Mouse (Mus musculus): Measurements from ENCODE around the gene Kdm4c. TPM values are rescaled to one million over a fixed set of nuclear protein-coding genes. Genes with fewer than 3 reads are reported as not detected.
"Not testable (repeated sequence)": the region's sequence is repeated elsewhere in the genome, so short reads cannot be mapped to it uniquely, and the experiment has no call there.

Kdm4c gene
- total RNA-seq, 2 experiments from 2014 or later, result 21.3 to 24.8 TPM

DNA sequence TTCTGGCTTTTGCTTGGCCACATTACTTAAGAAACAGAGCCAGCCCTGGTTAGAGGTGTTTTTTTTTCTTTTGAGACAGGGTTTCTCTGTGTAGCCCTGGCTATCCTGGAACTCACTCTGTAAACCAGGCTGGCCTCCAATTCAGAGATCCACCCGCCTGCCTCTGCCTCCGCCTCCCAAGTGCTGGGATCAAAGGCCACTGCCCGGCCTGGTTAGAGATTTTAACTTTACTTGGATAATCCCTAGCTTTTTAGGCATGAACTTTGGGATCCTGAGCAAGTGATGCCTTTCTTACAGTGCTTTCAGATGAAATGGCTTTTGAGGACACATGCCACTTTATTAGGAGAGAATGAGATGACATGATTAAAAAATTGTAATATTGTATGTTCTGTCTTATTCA, 52.4 kb downstream of the Kdm4c start:
- intact Hi-C loops (cut with DNase I), result no loop called here
- DNase-seq (ENCODE audit: extremely low spot score in 1 of 2, low spot score in 2 of 2), result no peak

DNA sequence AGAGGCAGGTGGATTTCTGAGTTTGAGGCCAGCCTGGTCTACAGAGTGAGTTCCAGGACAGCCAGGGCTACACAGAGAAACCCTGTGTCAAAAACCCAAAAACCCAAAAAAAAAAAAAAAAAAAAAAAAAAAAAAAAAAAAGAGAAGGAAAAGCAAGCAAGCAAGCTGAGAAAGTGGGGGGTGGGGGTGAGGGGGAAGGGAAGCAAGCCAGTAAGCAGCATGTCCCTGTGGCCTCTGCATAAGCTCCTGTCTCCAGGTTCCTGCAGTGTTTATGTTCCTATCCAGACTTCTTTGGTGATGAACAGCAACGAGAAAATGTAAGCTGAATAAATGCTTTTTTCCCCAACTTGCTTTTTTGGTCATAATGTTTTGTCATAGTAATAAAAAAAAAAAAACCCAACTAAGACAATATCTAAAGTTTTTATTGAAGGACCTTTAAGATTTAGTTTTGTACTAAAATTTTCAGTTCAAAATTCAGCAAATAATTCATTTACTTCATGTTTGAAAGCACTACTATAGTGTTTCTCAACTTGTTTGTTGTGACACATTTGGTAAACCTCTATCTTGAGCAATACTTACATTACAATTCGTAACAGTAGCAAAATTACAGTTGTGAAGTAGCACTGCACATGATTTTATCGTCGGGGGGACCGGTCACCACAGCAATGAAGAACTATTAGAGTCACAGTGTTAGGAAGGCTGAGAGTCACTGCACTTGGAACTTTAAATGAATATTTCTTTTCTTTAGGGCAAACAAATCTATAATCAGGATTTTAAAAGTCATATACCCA, 63.2 kb downstream of the Kdm4c start:
- intact Hi-C loops (cut with DNase I), result no loop called here
- DNase-seq (ENCODE audit: extremely low spot score in 1 of 2, low spot score in 2 of 2), result no peak

DNA sequence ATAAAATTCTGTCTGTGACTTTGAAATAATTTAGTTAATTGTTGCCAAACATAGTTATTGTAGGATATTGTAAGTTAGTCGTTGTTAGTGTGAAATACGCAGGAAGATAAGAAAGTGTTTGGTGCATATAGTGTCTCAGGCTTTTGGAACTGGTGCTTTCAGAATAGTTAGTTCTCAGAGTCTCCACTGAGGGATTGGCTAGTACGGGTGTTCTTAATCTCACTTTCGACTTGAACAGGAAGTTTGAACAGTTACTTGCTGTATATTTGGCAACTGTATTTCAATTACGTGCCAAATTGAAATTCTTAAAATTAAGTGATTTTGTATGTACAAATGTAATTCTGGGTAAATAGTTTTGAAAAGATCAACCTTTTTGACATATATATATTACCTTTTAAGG, 68.8 kb downstream of the Kdm4c start:
- intact Hi-C loops (cut with DNase I), result no loop called here
- no peak for DNase-seq (ENCODE audit: extremely low spot score in 1 of 2, low spot score in 2 of 2)

DNA sequence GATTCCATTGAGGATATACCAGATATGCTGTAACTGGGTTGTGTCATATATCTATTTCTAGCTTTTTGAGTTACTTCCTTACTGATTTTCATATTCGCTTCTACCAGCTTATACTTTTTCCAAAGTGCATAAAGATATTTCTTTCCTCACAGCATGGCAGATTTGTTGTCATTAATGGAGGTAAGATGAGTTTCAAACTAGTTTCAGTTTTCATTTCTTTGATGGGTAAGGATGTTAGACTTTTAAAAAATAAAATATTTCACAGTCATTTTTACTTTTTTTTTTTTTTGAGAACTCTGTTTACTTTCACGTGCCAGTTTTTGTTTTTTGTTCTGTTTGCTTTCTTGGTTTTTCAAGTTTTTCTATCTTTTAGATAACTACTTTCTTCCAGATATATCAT, 70.6 kb downstream of the Kdm4c start:
- intact Hi-C loops (cut with DNase I), result no loop called here
- DNase-seq (ENCODE audit: extremely low spot score in 1 of 2, low spot score in 2 of 2), result no peak

DNA sequence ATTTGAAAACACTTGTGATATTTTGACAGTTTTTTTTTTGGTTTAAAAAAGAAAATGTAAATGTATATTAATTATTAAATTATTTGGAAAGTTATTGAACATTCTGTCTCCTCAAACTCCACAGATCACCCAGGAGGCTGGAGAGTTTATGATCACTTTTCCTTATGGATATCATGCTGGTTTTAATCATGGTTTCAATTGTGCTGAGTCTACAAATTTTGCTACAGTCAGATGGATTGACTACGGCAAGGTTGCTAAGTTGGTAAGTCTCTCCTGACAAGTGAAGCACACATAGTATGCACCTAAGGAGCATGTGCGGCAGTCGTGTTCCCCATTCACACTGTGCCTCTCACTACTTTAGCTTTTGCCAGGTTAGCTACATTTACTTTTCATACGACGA, 73.1 kb downstream of the Kdm4c start:
- DNase-seq (ENCODE audit: extremely low spot score in 1 of 2, low spot score in 2 of 2), result no peak
- intact Hi-C loops (cut with DNase I), result no loop called here

DNA sequence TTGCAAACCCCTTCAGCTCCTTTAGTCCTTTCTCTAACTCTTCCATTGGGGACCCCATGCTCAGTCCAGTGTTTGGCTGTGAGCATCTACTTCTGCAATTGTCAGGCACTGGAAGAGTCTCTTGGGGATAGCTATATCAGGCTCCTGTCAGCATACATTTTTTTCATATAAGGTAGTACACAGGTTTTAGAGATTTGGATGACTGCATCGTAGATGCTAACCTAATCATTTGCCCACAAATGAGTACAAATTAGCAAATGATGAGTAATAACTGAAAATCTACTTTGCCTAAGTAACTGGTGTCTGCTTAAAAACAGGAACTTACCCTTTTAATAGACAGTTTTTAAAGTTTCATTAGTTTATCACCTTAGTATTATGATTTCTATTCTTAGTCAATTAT, 77.0 kb downstream of the Kdm4c start:
- no peak for DNase-seq (ENCODE audit: extremely low spot score in 1 of 2, low spot score in 2 of 2)
- intact Hi-C loops (cut with DNase I), result no loop called here

DNA sequence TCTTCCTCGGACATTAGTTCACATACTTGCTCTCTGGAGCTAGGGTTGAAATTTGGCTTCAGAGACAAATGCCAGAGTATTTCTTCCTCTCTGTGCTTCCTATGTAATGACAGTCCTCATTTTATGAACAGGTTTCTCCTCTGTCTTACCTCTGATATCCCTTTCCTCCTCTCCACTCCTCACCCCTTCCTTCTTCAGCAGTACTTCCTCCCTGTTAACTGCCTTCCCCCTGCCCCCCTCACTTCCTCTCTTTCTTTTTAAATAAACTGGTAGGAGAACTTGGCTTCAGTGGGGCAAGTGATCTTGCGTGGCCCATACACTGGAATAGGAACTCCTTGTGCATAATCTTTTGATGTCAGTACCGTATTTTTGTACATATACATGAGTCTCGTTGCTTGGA, 115.2 kb downstream of the Kdm4c start:
- intact Hi-C loops (cut with DNase I), result no loop called here
- DNase-seq (ENCODE audit: extremely low spot score in 1 of 2, low spot score in 2 of 2), result no peak

DNA sequence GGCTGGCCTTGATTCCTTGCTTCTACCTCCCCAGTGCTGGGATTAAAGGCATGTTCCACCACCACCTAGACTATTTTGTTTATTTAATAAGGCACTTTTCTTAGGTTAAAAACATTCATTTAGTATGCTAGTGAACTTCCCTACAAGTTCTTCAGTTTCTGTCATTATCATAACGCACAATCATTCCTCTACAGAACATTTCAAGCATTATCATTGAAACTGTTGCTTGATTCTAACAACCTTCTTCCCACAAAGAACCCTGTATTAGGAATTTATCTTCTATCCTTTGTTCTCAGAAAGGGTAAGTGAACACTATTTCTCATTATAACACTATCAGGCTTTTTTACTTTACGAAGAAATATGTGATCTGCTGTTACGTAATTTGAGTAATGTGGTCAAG, 118.0 kb downstream of the Kdm4c start:
- no peak for DNase-seq (ENCODE audit: extremely low spot score in 1 of 2, low spot score in 2 of 2)
- intact Hi-C loops (cut with DNase I), result no loop called here

DNA sequence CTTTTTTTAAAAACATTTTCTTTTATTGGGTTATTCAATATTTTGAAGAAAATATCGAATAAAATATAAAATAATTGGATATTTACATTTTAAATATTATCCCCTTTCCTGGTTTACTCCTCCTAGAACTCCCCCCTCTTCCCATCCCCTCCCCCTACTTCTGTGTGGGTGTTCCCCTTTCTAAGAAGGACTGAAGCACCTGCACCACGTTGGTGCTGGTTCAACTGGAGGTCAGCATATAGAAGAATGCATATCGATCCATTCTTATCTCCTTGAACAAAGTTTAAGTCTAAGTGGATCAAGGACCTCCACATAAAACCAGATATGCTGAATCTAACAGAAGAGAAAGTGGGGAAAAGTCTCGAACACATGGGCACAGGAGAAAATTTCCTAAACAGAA, 144.3 kb downstream of the Kdm4c start:
- DNase-seq (ENCODE audit: extremely low spot score in 1 of 2, low spot score in 2 of 2), result no peak
- intact Hi-C loops (cut with DNase I), result no loop called here

DNA sequence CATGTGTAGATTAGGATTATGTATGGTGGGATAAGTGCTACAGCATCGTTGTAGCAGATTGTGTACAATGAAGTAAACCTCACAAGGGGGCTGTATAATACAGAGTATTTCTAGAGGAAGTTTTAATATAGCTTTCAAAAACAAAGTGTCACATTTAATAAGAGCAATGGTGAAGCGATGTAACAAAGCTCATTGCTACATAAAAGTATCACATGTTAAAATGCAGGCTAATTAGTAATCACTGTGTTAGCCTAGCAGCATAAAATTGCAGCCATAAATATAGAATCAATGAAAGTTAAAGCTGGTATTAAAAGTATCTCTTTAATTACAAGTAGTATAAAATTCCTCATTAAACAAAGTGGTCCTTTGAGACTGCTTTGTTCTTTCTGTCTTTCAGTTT, 150.9 kb downstream of the Kdm4c start:
- intact Hi-C loops (cut with DNase I), result no loop called here
- DNase-seq (ENCODE audit: extremely low spot score in 1 of 2, low spot score in 2 of 2), result no peak

DNA sequence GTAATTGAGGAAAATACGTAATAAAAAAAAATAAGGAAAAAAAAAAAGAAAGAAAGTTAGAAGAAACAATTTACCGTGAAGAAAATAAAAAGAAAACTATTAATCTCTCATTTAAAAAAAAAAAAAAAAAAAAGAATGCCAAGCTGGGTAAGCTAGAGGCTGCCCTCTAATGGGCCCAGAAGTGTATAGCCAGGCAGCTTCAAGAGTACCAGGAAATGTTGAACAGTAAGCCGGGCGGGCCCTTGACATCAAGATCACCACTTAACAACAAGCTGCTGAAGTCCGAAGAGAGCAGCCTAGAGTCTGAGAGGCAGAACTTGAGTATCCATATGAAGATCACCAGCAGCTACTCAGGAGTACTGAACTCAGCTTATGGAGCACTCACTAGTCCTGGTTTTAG, 154.3 kb downstream of the Kdm4c start:
- intact Hi-C loops (cut with DNase I), result no loop called here
- DNase-seq (ENCODE audit: extremely low spot score in 1 of 2, low spot score in 2 of 2), result no peak

DNA sequence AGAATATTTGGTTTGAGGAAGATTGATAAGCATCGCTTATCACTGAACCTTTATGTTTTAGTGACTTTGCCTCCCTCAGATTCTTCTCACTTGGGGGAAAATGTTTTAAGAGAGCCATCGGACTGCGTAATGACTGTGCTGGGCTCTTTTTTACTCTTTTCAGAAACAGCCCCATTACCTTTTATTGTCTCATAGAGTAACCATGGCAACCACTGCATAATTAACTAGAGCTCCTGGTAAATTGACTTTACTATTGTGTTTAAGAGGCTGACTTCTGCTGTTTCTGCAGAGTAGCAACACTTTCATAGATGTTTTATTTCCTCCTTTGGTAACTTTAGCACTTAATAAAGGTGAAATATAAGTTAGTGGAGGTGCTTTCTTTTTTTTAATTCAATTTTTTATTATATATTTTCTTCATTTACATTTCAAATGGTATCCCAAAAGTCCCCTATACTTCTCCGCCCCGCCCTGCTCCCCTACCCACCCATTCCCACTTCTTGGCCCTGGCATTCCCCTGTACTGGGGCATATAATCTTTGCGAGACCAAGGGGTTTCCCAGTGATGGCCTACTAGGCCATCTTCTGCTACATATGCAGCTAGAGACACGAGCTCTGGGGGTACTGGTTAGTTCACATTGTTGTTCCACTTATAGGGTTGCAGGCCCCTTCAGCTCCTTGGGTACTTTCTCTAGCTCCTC, 159.5 kb downstream of the Kdm4c start:
- intact Hi-C loops (cut with DNase I); DNase-seq (ENCODE audit: extremely low spot score in 1 of 2, low spot score in 2 of 2): not testable (repeated sequence)

DNA sequence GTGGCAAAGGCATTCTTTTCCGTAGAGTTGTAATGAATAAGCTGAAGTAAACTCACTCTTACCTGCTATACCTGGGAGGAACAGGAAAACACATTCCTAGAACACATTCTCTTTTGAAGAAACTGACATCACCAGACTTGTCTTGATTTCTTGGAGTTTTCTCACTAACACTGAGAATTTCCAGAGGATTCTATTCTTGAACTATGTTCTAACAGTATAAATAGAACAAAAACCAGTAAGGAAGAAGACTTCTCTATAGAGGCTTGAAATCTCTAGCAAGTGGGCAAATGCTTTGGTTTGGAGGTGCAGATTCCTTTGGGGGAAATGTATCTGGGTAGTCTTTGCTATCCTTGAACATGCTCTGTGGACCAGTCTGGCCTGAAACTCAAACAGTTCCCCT, 166.4 kb downstream of the Kdm4c start:
- intact Hi-C loops (cut with DNase I), result no loop called here
- no peak for DNase-seq (ENCODE audit: extremely low spot score in 1 of 2, low spot score in 2 of 2)

DNA sequence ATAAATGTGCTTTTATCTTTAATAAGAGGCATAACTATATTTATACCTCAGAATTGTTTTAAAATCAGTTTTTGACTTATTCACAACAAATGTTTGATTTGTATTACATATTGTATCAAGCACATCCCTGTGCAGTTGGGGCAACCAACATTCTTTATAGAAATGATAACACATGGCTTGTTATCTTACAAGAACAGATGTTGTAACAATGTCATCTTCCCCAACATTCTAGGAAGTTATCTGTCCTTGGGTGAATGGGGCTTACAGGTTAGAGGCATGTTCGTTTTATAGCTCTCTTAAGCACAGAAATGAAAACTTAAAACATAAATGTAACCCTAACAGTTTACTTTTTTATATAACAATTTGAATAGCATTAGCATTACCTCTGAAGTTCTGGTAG, 177.5 kb downstream of the Kdm4c start:
- intact Hi-C loops (cut with DNase I), result no loop called here
- DNase-seq (ENCODE audit: extremely low spot score in 1 of 2, low spot score in 2 of 2), result no peak

Other genes with a start within 250 kb of the Kdm4c start
- gene Frmd3, start 229.1 kb upstream of the Kdm4c start, total RNA-seq (2021), result 10 to 100 TPM; 25.4 to 25.6 TPM